Mouse (Mus musculus): ENCODE data around the gene Cgrrf1. TPM values are rescaled to one million over a fixed set of nuclear protein-coding genes. Genes with fewer than 3 reads are reported as not detected.
"Not testable (repeated sequence)": the region's sequence is repeated elsewhere in the genome, so short reads cannot be mapped to it uniquely, and the experiment has no call there.

The Cgrrf1 gene
- total RNA-seq, 1 experiment from 2014 or later = 15.0 TPM

DNA sequence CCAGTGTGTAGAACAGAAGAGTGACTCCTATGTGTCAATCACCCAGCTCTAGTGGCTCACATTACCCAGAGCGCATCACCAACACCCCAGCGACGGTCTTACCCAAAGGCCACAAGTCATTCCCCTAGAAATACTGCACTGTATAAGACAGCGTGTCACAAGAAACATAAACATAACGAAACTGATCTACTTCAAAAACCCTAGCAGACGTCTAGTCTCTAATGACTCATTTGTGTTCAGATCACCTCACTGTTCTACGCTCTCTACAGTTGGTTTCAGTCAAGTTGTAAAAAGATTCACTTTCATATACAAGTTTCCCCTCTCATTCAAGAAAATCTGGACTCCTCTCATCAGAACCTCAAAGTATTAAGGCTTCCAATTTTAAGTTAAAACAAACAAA is 13.2 kb upstream of the Cgrrf1 start:
- no peak for ATAC-seq (replicated peaks in 1 of 2; ENCODE audit: insufficient read depth in 1 of 2, low FRiP score in 2 of 2, low TSS enrichment in 1 of 2, low read depth in 1 of 2, poor library complexity in 2 of 2, severe bottlenecking in 2 of 2)

DNA sequence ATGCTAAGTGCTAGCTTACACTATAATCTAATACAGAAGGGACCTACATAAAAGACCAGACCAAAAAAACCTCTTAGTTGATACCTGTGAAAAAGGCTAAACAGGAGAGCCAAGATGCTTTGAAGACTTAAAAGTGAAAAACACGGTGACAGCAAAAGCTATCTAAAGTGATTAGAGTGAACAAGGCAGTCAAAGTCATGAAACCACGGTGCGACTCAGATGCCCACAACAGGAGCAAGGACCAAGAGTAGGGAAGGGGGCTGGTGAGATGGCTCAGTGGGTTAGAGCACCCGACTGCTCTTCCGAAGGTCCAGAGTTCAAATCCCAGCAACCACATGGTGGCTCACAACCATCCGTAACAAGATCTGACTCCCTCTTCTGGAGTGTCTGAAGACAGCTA is 12.0 kb upstream of the Cgrrf1 start:
- ATAC-seq (replicated peaks in 1 of 2; ENCODE audit: insufficient read depth in 1 of 2, low FRiP score in 2 of 2, low TSS enrichment in 1 of 2, low read depth in 1 of 2, poor library complexity in 2 of 2, severe bottlenecking in 2 of 2) = not testable (repeated sequence)

DNA sequence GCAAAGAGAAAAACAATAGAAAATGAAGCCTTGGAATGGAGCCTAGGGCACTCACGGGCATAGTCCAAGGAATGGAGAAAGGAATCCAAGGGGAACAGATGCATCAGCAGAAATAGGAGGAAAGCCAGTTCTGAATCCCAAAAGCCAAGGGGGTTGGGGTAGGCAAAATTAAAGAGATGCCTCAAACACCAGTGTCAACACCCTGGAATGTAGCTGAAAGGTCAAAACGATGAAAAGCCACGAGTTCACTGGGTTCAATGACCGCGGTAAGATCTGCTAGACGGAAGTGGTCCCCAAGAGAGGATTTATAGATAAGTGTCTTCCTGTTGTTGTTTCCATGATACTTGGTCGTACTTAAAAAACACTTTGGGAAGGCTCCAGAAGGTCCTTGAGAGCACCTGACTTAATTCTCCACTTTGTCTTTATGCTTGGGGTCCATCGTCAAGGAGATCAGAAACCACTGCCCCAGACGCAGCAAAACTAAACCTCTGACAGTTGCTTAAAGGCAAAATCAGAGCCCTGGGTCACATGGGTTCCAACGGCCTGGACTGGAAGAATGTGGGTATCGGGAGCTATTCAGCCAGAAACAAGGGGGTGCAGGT is 10.6 kb upstream of the Cgrrf1 start:
- ATAC-seq (replicated peaks in 1 of 2; ENCODE audit: insufficient read depth in 1 of 2, low FRiP score in 2 of 2, low TSS enrichment in 1 of 2, low read depth in 1 of 2, poor library complexity in 2 of 2, severe bottlenecking in 2 of 2) = peak in 1 of 2 experiments; percentile 8; a peak in 1 of 4 replicates

DNA sequence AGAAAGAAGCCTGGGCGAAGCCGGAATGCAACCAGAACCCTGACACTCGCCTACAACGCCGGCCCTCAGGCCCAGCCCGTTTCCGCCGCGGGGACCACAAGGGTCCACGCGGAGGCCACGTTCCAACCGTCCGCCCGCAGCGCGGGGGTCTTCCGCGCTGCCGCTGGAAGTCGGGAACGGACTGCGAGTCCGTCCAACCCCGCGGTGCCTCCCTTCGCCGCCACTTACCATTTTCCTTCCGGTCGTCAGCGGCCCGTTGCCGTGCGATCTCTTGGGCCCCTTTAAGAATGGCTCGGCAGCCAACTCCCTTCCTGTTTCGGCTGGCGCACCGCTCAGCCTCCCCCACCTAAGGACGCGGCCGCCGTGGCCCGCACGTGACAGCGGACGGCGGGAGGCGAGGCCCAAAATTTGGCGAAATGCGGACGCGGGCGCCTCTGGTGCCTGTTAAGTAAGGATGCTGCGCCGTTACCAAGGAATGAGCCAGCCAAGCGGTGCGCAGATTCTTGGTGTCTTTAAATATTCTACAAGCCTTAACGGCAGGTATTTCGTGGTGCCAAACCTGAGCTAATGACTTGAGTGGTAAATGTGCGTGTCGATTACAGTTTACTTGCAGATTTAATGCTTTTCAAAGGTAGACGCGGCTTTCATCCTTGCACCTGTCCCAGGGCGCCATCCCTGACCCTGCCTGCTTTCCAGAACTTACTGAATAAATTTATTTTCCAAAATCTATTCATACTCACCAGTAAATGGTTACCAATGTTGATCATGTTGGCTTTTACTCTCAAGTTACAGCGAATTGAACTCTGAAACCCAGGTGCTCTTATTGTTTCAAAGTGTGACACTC is 9.8 kb upstream of the Cgrrf1 start, which contains the start of gene Gmfb:
TSS of gene Gmfb (minus strand) at position 370 of the 844 bp plus-strand sequence.
- ATAC-seq (replicated peaks in 1 of 2; ENCODE audit: insufficient read depth in 1 of 2, low FRiP score in 2 of 2, low TSS enrichment in 1 of 2, low read depth in 1 of 2, poor library complexity in 2 of 2, severe bottlenecking in 2 of 2) = peak; percentile 95 to 96

DNA sequence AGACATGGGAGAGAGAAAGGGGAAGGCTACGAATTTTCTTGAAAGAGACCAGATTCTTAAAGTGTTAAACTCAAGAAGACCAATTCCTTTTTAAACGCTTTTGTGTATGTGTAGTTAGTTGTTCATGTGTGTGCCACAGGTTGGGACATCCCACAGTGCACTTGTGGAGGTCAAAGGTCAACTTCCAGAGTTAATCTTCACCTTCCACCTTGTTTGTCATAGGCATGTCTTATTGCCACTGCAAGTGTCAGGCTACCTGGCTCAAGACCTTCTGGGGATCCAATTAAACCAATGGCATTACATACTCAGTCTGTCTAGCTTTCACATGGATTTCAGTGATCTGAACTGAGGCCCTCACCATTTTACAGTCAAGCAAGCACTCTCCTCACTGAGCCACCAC is 7.9 kb upstream of the Cgrrf1 start:
- ATAC-seq (replicated peaks in 1 of 2; ENCODE audit: insufficient read depth in 1 of 2, low FRiP score in 2 of 2, low TSS enrichment in 1 of 2, low read depth in 1 of 2, poor library complexity in 2 of 2, severe bottlenecking in 2 of 2) = no peak

DNA sequence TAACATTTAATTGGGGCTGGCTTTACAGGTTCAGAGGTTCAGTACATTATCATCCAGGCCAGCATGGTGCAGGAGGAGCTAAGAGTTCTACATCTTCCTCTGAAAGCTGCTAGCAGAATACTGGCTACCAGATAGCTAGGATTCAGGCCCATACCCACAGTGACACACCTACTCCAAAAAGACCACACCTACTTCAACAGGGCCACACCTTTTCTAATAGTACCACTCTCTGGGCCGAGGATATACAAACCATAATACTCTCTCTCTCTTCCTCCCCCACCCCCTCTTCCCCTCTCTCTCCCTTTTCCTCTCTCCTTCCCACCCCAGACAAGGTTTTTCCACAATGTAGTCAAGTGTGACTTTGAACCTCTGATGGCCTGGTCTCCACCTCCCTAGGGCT is 4.5 kb upstream of the Cgrrf1 start:
- ATAC-seq (replicated peaks in 1 of 2; ENCODE audit: insufficient read depth in 1 of 2, low FRiP score in 2 of 2, low TSS enrichment in 1 of 2, low read depth in 1 of 2, poor library complexity in 2 of 2, severe bottlenecking in 2 of 2) = no peak

DNA sequence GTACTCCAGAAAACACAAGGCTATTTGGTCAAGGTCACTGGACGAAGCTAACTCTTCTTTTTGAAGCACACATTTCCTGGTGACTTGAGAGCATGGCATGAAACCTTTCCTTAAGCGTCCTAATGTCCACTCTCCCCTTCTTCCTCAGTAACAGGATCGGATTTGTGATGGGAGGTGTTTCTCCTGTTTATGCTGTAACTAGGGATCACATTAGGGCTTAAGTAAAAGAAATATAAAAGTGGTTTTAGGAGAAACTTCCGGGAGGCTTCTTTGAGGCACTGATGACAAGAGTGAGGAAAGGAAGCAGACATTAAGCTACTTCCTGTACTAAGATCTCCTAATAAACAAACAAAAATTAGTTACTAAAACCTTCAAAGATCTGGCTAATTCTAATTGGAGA is 630 bp upstream of the Cgrrf1 start:
- peak; percentile 12 to 19; a peak in 1 of 4 replicates for ATAC-seq (replicated peaks in 1 of 2; ENCODE audit: insufficient read depth in 1 of 2, low FRiP score in 2 of 2, low TSS enrichment in 1 of 2, low read depth in 1 of 2, poor library complexity in 2 of 2, severe bottlenecking in 2 of 2)

DNA sequence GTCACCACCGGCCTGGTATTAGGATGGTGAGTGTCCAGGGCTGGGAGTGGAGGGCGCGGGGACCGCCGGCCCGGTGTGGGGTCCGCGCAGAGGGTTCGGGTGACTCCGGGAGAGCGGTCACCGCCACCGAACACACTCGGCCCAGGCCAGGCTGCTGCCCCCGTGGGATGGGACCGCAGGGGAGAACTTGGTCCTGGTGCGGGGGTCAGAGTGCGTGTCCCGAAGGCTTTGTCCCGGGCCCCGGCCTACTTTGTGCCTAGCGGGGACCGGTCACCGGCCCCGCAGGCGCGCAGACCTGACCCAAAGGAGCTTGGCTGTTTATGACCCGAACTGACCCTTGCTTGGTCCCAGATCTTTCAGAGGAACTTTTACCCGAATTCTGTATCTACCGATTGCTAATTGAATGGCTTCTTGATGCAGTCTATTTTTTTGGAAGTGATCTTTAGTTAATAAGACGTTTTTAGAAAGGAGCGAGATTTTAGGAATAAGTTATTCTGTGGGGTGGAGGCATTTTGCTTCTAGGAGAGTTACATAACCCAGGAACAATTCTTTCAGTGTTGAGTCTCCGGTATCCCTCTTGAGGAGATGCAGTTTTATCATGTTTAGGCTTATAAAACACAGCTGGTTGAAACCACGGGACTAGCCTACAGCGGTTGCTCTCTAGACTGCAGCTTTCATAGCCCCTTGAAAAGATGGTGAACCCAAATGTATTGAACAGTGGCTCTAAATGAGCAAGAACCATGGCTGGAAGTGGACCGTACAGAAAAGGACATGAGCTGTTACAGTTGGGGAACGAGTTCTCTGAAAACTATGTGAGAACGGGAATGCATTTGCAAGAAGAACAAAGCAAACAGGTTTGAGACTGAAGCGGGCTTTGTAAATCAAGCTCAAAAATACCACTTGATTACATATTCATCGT is 688 bp downstream of the Cgrrf1 start:
- peak in 1 of 2 experiments; percentile 28; a peak in 1 of 4 replicates for ATAC-seq (replicated peaks in 1 of 2; ENCODE audit: insufficient read depth in 1 of 2, low FRiP score in 2 of 2, low TSS enrichment in 1 of 2, low read depth in 1 of 2, poor library complexity in 2 of 2, severe bottlenecking in 2 of 2)

DNA sequence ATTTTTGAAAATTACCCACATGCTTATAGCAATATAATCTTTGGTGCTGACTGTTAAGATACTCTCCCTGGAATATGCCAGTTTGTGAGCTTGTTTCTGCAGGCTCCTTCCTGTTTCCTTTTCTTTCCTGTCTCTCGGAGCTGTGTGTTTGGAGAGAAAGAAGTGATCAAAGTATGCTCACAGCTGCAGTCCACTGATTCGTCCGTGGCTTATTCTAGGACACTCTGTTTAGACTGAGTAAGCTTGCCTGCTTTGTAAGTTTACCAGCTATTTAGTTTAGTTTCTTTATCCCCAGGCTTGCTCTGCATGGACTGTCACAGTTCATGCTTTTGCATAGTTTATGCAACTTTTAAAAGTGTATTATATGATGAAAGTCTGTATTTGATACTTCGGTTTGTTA is 7.4 kb downstream of the Cgrrf1 start:
- ATAC-seq (replicated peaks in 1 of 2; ENCODE audit: insufficient read depth in 1 of 2, low FRiP score in 2 of 2, low TSS enrichment in 1 of 2, low read depth in 1 of 2, poor library complexity in 2 of 2, severe bottlenecking in 2 of 2) = no peak

DNA sequence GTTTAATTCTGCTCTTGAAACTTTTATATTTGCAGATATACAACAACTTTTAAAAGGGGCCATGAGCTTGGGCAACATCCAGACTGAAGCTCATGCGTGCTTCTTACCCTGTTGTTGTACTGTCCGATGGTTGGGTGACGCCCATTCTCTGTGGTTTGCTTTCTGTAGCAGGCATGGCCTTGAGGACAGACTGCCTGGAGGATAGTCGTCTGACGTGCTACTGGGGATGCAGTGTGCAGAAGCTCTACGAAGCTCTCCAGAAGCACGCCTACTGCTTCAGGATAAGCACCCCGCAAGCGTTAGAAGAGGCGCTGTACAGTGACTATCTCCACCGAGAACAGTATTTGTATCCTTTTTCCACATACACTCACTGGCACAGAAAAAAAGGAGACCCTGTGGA is 13.8 kb downstream of the Cgrrf1 start:
- no peak for ATAC-seq (replicated peaks in 1 of 2; ENCODE audit: insufficient read depth in 1 of 2, low FRiP score in 2 of 2, low TSS enrichment in 1 of 2, low read depth in 1 of 2, poor library complexity in 2 of 2, severe bottlenecking in 2 of 2)

DNA sequence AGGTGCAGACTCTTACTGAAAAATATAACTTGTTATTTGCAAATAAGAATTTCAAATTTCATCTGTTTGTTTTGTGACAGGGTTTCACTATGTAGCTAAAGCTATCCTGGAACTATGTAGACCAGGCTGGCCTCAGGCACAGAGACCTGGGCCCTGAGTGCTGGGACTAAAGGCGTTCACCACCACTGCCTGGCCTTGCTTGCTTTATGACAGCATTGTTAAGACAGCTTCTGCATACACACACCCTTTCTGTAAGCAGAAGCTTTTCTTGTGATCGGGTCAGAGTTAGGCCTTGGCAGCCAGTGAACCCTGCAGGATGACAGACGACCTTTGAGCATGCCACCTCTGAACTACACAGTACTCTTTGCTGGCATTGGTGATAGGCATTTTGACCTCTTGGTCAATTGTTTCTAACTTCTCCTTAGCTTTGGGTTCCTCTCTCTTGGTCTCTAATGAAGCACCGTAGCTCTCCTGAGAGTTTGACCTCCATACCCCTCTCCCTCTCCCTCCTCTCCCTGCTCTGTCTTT is 16.2 kb downstream of the Cgrrf1 start:
- no peak for ATAC-seq (replicated peaks in 1 of 2; ENCODE audit: insufficient read depth in 1 of 2, low FRiP score in 2 of 2, low TSS enrichment in 1 of 2, low read depth in 1 of 2, poor library complexity in 2 of 2, severe bottlenecking in 2 of 2)

DNA sequence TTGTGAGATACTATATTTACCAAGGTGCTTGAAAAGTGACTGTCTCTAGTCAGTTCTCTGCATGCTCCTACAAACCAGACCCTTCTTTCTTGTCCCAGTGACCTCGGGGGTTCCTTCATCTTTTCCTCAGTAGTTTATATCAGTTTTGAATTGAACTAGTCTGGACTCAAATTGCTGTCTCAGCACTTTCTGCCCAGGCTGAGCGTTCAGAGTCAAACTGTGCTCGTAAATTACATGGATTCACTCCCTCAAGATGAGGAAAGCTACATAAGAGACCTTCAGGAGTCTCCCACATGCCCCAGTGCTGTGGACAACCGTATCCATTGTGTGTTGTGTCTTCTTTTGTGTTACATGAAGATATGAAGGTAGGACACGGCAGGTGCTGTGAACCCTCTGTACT is 16.8 kb downstream of the Cgrrf1 start:
- ATAC-seq (replicated peaks in 1 of 2; ENCODE audit: insufficient read depth in 1 of 2, low FRiP score in 2 of 2, low TSS enrichment in 1 of 2, low read depth in 1 of 2, poor library complexity in 2 of 2, severe bottlenecking in 2 of 2) = no peak

DNA sequence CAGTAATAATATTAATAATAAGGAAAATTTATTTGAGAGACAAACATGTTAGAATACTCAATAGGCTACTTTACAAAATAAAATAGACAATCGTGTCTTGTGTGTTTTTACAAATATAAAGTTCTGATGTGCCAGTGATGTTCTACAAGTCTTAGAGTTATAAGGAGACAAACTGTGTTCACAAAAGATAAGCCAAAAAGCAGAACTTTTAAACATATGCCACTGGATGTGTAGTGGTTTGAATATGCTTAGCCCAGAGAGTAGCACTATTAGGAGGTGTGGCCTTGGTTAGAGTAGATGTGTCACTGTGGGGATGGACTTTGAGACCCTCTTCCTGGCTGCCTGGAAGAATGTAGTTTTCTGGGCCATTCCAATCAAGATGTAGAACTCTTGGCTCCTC is 17.8 kb downstream of the Cgrrf1 start:
- ATAC-seq (replicated peaks in 1 of 2; ENCODE audit: insufficient read depth in 1 of 2, low FRiP score in 2 of 2, low TSS enrichment in 1 of 2, low read depth in 1 of 2, poor library complexity in 2 of 2, severe bottlenecking in 2 of 2) = no peak

DNA sequence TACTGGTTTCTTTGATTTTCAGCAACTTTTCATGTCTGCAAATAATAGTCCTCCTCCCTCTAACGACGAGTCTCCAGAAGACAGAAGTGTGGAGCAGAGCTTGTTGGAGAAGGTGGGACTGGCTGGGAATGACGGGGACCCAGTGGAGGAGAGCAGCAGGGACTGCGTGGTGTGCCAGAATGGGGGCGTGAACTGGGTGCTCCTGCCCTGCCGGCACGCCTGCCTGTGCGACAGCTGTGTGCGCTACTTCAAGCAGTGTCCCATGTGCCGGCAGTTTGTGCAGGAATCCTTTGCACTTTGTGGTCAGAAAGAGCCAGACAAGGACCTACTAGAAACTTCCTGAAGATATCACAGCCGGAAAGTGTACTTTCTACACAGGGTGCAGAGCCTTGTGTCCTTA is 21.8 kb downstream of the Cgrrf1 start:
- ATAC-seq (replicated peaks in 1 of 2; ENCODE audit: insufficient read depth in 1 of 2, low FRiP score in 2 of 2, low TSS enrichment in 1 of 2, low read depth in 1 of 2, poor library complexity in 2 of 2, severe bottlenecking in 2 of 2) = no peak

DNA sequence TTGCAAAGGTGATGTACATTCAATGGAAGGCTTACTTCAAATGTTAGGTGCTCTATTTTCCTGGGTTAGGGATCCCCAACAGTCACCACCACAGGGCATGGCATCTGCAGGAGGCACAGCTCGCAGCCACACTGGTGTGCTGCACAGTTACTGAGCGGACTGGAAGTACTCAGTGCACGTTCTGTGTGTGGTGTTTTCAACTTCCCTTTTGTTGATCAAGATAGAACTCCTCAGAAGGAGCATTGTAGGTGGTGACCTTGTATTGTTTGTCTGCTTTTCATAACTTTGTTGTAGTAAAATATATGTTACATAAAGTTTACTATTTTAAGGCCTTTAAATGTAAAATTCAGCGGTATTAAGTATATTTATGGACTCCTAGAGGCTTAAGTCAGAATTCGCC is 31.0 kb downstream of the Cgrrf1 start:
- ATAC-seq (replicated peaks in 1 of 2; ENCODE audit: insufficient read depth in 1 of 2, low FRiP score in 2 of 2, low TSS enrichment in 1 of 2, low read depth in 1 of 2, poor library complexity in 2 of 2, severe bottlenecking in 2 of 2) = no peak

DNA sequence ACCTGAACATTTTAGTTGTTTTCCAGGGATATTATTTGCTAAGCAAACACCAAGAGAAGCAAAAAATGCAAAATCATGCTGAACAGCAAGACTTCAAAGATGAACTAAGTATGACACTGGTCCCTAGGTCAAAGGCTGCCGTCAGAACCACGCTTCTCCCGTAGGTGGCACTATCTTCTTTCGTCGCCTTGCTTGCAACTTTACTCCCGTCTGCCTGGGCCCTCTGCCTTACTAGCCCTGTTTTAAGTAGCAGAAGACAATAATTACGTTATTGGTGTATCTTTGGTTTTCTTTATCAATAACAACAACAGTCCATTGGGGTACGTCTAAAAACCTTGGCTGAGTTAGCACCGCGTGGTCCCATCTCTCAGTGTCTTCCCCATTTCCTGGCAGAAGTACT is 49.0 kb downstream of the Cgrrf1 start:
- peak; percentile 48 to 65; a peak in 3 of 4 replicates for ATAC-seq (replicated peaks in 1 of 2; ENCODE audit: insufficient read depth in 1 of 2, low FRiP score in 2 of 2, low TSS enrichment in 1 of 2, low read depth in 1 of 2, poor library complexity in 2 of 2, severe bottlenecking in 2 of 2)

DNA sequence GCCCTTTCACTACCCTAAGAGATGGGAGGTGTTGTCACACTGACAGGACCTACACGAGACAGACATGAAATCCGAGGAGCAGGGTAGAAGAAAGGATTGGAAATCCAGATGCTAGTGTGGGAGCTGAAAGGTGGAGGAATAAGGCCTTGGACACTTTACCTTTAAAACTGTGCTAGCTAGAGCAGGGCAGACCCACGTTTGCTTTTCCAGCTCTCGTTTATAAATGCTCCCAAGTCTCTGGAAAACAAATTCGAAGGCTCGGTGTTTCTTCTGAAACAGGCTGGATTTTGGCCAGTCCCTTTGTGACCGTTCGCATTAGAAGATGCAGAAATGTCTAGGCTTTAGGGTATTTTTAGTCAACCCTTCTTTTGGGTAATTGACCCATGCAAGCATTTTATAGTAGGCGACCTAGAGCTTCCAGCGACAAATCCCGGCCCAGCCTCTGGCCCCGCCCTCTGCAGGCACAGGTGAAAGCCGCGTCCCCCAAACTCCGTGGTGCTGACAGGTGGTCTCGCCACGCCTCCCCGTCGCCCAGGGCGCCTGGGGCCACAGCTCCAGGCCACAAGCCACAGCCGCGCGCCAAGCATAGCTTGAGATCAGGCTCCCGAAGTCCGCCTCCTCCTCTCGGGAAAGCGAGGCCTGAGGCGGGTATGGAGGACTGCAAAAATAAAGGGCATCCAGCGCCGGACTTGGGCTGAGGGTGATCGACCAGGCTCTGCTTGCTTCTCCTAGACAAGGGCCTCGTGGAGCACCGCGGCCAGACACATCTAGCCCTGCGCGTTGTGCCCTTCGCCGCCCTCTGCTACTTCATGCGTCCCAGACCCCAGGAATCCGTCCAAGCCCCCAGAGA is 49.9 kb downstream of the Cgrrf1 start:
- peak in 1 of 2 experiments; percentile 12; a peak in 1 of 4 replicates for ATAC-seq (replicated peaks in 1 of 2; ENCODE audit: insufficient read depth in 1 of 2, low FRiP score in 2 of 2, low TSS enrichment in 1 of 2, low read depth in 1 of 2, poor library complexity in 2 of 2, severe bottlenecking in 2 of 2)
